Mouse (Mus musculus) forebrain, embryonic 10.5 days (tissue): ENCODE data around the gene Ccl22. TPM values are rescaled to one million over a fixed set of nuclear protein-coding genes. Genes with fewer than 3 reads are reported as not detected.

Source experiments
- DNase-seq: peaks from one replicate; pipeline ENCODE4 v3.0.0-alpha.2; 2017; ENCODE audit warnings: low spot score; ENCODE audit errors: extremely low spot score
- H3K27ac ChIP-seq: fragments of 300-500 bp; sonication (generic); 2 replicates; pipeline ENCODE4 v1.5.1; 2016; ENCODE audit warnings: mild to moderate bottlenecking
- H3K27me3 ChIP-seq: fragments of 300-500 bp; sonication (generic); 2 replicates; pipeline ENCODE4 v1.6.1; 2016; ENCODE audit warnings: mild to moderate bottlenecking; ENCODE audit not compliant: poor library complexity, severe bottlenecking
- H3K36me3 ChIP-seq: fragments of 300-500 bp; sonication (generic); replicated peaks from 2 replicates; pipeline ENCODE4 v1.6.1; 2016; ENCODE audit warnings: mild to moderate bottlenecking, moderate library complexity
- H3K4me1 ChIP-seq: fragments of 300-500 bp; sonication (generic); 2 replicates; pipeline ENCODE4 v1.6.1; 2016
- H3K4me3 ChIP-seq: fragments of 300-500 bp; sonication (generic); 2 replicates; pipeline ENCODE4 v1.5.1; 2016; ENCODE audit warnings: mild to moderate bottlenecking, moderate library complexity
- H3K9me3 ChIP-seq: fragments of 300-500 bp; sonication (generic); 2 replicates; pipeline ENCODE4 v1.6.1; 2016; ENCODE audit warnings: mild to moderate bottlenecking, moderate library complexity
- WGBS: fragments of 180-500 bp; shearing (Covaris S2); methylation state at CpG from one replicate; pipeline ENCODE4 v1.1.7; 2016; 5-methylcytosine and 5-hydroxymethylcytosine counted together
- polyA plus RNA-seq: library from polyadenylated mRNA; unstranded; fragments of >200 nt; fragmentation: Nextera tagmentation; extraction: Ambion mirVana; gene quantifications from 2 replicates; pipeline ENCODE4 v1.2.1, GENCODE M21; 2016

Gene Ccl22
- not detected in 2 replicates for polyA plus RNA-seq

DNA sequence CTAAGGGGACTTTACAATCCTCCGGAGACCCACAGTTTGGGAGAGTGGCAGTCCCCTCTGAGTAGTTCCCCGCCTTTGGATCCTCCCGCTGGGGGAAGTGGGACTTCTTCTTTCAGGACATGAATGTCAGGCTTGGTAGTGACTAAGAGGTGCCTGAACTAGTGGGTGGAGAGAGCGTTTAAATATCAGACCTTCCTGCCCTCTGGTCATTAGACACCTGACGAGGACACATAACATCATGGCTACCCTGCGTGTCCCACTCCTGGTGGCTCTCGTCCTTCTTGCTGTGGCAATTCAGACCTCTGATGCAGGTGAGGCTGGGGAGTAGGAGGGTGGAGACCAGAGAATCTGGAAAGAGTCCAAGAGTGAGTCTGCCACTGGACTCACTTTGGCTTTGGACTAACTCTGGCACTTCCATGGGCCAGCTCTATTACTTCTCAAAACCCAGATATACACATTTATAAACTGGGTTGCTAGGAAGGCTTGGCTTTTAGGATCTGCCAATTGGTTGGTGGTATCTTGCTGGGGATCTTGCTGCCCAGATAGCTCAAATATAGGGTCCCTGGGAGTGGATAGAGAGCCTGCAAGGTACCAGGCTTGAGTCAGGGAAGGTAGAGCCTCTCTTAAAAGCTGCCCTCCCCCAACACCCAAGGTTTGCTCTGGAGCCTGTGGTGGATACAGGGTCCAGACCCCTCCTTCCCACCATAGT lies at the start of gene Ccl22:
Gene Ccl22, plus strand, starts transcription at position 115 of the 709 bp plus-strand sequence.
- no peaks in the 10 kb centered on the region for H3K36me3 ChIP-seq
- WGBS, result 88% methylated on average over 7 of the region's 7 CpGs
- H3K27me3 ChIP-seq, result no peaks in the 10 kb centered on the region
- H3K4me1 ChIP-seq, result no peaks in the 10 kb centered on the region
- no peak within 1 kb of the TSS for H3K27ac ChIP-seq
- no peak for DNase-seq
- no peaks in the 10 kb centered on the region for H3K9me3 ChIP-seq
- no peak within 1 kb of the TSS for H3K4me3 ChIP-seq

DNA sequence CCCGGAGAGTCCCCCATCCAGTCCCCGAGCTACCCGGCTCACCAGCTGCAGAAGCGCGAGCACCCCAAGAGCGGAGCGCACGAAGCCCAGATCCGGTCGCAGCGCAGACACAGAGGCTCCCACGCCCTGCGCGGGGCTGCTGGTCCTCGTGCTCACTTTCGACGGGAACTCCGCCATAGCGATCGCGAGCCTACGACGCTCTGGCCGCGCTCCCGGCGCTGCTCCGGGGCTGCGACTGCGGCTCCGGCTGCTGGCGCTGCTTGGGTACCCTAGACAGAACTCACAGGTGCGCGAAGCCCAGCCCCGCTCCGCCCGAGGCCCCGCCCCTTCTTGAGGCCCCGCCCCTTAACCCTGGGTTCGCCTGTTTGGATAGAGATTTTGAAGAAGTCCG lies 49.4 kb upstream of the Ccl22 start, which contains the start of gene Pllp:
Gene Pllp, minus strand, starts transcription at position 285 of the 391 bp plus-strand sequence.
- peak; percentile 28 for DNase-seq
- H3K9me3 ChIP-seq, result no peaks in the 10 kb centered on the region
- peaks cover 26% of the 10 kb centered on the region for H3K4me1 ChIP-seq
- peaks cover 68% of the 10 kb centered on the region for H3K27me3 ChIP-seq
- peak within 1 kb of the TSS; percentile 56 for H3K4me3 ChIP-seq
- H3K36me3 ChIP-seq, result no peaks in the 10 kb centered on the region
- WGBS, result under 1% methylated on average over 41 of the region's 41 CpGs
- no peak within 1 kb of the TSS for H3K27ac ChIP-seq

DNA sequence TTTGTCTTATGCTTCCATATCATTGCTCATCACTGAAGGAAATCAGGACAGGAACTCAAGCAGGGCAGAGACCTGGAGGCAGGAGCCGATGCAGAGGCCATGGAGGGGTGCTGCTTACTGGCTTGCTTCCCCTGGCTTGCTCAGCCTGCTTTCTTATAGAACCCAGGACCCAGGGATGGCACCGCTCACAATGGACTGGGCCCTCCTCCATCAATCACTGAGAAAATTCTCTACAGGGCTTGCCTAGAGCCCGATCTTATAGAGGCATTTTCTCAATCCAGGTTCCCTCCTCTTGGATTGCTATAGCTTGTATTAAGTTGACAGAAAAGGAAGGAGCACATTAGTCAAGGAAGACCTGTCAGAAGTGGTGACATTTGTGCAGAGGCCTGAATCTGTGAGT lies 48.8 kb upstream of the Ccl22 start:
- peaks cover 26% of the 10 kb centered on the region for H3K4me1 ChIP-seq
- peak overlapping the region; percentile 56; the same call in 1 of the 2 replicates for H3K4me3 ChIP-seq
- no peaks in the 10 kb centered on the region for H3K9me3 ChIP-seq
- H3K27ac ChIP-seq, result no peak overlapping the region
- no peaks in the 10 kb centered on the region for H3K36me3 ChIP-seq
- peaks cover 68% of the 10 kb centered on the region for H3K27me3 ChIP-seq
- 56% methylated on average over 3 of the region's 3 CpGs for WGBS
- no peak for DNase-seq

DNA sequence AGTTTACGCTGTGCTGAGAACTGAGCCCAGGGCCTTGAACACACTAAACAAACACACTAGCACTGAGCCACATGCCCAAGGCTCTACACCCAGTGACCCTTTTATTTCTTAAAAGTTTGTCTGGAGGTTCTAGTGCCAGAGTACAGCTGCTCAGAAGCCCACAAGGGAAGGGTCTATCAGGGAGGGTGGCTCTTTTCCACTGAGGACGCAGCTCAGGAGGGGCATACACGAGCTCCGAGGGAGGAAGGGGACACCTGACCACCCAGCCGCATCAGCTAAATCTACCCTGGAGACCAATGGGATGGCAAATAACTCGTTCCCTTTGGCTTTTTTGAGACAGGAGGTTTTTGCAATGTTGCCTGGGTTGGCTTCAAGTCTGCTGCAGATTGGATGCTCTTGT lies 47.4 kb upstream of the Ccl22 start:
- Histone ChIP-seq H3K27me3 (peaks cover 55% of the 10 kb centered on the region), H3K9me3 (no peaks in the 10 kb centered on the region), H3K36me3 (no peaks in the 10 kb centered on the region), H3K4me3 (no peak overlapping the region), H3K27ac (no peak overlapping the region), H3K4me1 (peaks cover 31% of the 10 kb centered on the region)
- no peak for DNase-seq
- WGBS, result 79% methylated on average over 6 of the region's 6 CpGs

DNA sequence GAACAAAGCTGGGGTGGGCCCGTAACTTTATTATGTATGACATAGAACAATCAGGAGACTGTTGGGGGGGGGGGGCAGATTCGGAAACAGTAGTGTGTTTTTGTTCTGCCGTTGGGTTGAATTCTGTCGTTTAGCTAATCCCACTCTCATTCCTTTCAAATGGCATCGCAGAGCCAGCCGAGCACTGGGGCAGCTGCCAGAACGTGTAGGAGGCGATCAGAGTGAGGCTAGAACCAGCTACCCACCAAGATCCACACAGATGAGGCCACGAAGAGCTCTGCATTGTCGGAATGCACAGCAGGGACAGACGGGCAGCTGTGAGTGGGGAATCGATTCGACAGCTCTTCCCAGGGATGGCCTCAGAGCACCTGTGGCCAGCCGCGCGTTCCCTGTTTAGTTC lies 46.0 kb upstream of the Ccl22 start:
- Histone ChIP-seq H3K27me3 (peaks cover 41% of the 10 kb centered on the region), H3K4me1 (peaks cover 27% of the 10 kb centered on the region), H3K36me3 (no peaks in the 10 kb centered on the region), H3K4me3 (no peak overlapping the region), H3K9me3 (no peaks in the 10 kb centered on the region), H3K27ac (no peak overlapping the region)
- DNase-seq, result no peak
- WGBS, result 77% methylated on average over 16 of the region's 16 CpGs

DNA sequence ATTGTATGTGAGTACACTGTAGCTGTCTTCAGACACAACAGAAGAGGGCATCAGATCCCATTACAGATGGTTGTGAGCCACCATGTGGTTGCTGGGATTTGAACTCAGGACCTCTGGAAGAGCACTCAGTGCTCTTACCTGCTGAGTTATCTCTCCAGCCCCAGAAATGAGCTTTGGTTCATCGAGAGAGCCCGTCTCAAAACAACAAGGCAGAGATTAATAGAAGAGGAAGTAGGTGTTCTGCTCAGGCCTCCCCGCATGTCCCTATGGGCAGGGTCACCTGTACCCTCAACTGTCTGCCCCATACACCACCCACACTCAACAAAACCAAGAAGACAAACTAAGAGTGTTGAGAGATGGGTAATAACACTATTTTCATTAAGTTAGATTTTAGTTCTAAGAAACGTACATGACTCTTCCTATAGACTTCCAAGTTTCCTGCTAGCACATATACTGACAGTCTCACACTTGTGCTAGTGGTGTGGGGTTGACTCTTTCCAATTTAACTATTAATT lies 44.9 kb upstream of the Ccl22 start:
- no peaks in the 10 kb centered on the region for H3K9me3 ChIP-seq
- H3K4me3 ChIP-seq, result no peak overlapping the region
- H3K4me1 ChIP-seq, result peaks cover 17% of the 10 kb centered on the region
- DNase-seq, result peak; percentile 6
- H3K27me3 ChIP-seq, result peaks cover 35% of the 10 kb centered on the region
- H3K27ac ChIP-seq, result no peak overlapping the region
- WGBS, result 91% methylated on average over 4 of the region's 4 CpGs
- no peaks in the 10 kb centered on the region for H3K36me3 ChIP-seq

DNA sequence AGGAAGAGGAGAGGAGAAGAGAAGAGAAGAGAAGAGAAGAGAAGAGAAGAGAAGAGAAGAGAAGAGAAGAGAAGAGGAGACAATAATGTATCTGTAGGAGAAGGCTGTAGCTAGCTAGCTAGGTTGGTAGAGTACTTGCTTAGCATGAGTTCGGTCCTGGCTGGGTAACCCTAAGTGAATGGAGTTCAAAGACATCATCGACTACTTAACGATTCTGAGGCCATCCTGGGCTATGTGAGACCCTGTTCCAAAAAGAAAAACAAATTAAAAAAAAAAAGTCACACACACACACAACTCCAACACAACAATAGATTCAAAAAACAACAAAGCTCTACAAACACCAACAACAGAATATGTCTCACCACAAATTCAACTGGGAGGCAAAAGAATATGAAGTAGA lies 43.2 kb upstream of the Ccl22 start:
- Histone ChIP-seq H3K9me3 (no peaks in the 10 kb centered on the region), H3K27me3 (peaks cover 23% of the 10 kb centered on the region), H3K4me3 (peak overlapping the region; percentile 63), H3K27ac (no peak overlapping the region), H3K36me3 (no peaks in the 10 kb centered on the region), H3K4me1 (peaks cover 12% of the 10 kb centered on the region)
- no peak for DNase-seq
- WGBS, result 74% methylated on average over 3 of the region's 3 CpGs

DNA sequence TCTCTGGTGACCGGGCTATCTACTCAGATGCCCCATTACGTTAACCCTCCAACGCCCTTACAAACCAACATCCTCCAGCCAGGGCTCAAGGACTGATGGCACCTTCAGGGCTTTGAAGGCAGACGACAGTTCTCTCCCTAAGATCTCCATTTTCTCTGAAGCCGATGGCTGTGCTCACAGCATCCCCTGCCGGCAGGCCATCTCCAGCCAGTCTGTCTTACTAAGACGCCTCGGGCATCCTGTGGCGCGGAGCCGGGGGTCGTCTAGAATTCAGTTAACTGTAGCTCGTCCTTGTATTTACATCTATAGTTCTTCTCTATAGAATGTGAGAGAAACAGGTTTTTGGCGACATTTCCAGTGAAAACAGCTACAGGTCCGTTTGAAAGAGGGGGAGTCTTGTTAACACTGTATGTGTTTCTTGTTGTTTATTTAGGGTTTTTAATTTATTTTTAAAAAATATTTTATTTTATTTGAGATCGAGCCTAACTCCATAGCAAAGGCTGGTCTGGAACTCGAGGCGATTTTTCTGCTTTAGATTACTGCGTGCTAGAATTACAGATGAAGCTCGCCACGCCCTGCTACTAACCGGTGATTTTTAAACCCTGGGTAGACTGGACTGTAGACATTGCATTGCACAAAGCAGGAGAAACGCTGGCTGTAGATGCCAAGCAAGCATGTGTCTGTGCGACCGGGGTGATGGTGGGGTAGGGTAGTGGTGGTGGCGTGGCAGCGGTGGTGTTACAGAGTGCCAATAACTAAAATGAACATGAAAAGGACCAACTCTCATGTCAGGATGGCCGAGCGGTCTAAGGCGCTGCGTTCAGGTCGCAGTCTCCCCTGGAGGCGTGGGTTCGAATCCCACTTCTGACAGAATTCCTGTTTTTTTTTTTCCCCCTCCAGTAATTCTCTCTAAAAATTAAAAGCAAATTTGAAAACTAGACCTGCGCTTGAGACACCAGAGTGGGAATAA lies 42.3 kb upstream of the Ccl22 start:
- DNase-seq, result peak; percentile 88
- H3K4me3 ChIP-seq, result peak overlapping the region; percentile 63
- peak overlapping the region; percentile 48 for H3K27ac ChIP-seq
- peaks cover 13% of the 10 kb centered on the region for H3K27me3 ChIP-seq
- peaks cover 15% of the 10 kb centered on the region for H3K4me1 ChIP-seq
- H3K36me3 ChIP-seq, result no peaks in the 10 kb centered on the region
- under 1% methylated on average over 35 of the region's 35 CpGs for WGBS
- H3K9me3 ChIP-seq, result no peaks in the 10 kb centered on the region

DNA sequence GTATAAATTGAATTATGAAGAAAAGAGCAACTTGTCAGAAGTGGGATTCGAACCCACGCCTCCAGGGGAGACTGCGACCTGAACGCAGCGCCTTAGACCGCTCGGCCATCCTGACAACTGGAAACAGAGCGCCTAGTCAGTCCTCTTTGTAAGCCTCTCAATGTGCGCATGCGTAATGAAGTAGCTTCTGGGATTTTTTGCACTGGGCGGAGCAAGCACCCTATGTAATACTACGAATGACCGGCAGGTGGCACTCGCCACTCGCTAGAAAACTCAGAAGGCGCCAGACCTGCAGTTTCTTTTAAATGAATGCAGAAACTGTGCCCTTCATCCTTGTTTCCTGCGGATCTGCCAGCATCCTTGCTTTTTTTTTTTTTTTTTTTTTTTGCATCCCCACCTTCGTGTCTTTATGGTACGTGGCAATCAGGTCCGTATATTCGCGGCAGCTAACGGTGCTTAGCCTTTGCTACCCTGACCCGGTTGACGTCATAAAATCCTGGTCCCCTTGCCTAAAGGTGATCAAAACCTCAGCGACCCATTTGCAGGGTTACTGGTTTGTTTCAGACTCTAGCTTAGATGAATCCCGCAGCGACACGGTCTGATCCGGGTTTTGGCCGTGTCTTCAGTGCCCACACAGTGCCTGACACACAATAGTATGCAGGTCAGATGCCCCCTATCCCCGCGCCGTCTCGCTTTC lies 41.3 kb upstream of the Ccl22 start:
- no peaks in the 10 kb centered on the region for H3K36me3 ChIP-seq
- peak overlapping the region; percentile 63 for H3K4me3 ChIP-seq
- peaks cover 10% of the 10 kb centered on the region for H3K27me3 ChIP-seq
- H3K9me3 ChIP-seq, result no peaks in the 10 kb centered on the region
- H3K27ac ChIP-seq, result peak overlapping the region; percentile 73
- under 1% methylated on average over 35 of the region's 35 CpGs for WGBS
- DNase-seq, result peak; percentile 99
- peaks cover 15% of the 10 kb centered on the region for H3K4me1 ChIP-seq

DNA sequence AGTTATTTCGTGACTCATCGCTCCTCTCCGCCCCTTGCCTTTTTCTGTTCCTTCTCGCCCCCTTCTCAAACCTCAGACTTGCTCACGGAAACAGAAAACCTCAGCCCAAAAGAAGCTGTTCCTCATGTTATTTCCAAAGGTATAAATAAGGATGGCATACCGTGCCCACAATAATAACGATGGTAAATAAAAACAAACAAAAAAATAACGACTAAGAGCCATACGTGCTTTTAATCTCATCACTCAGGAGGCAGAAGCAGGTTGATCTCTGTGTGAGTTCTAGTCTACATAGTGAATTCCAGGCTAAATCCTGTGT lies 40.8 kb upstream of the Ccl22 start:
- H3K4me3 ChIP-seq, result peak overlapping the region; percentile 63
- peaks cover 15% of the 10 kb centered on the region for H3K4me1 ChIP-seq
- no peaks in the 10 kb centered on the region for H3K9me3 ChIP-seq
- 23% methylated on average over 9 of the region's 9 CpGs for WGBS
- H3K36me3 ChIP-seq, result no peaks in the 10 kb centered on the region
- no peak for DNase-seq
- peaks cover 10% of the 10 kb centered on the region for H3K27me3 ChIP-seq
- peak overlapping the region; percentile 73 for H3K27ac ChIP-seq

DNA sequence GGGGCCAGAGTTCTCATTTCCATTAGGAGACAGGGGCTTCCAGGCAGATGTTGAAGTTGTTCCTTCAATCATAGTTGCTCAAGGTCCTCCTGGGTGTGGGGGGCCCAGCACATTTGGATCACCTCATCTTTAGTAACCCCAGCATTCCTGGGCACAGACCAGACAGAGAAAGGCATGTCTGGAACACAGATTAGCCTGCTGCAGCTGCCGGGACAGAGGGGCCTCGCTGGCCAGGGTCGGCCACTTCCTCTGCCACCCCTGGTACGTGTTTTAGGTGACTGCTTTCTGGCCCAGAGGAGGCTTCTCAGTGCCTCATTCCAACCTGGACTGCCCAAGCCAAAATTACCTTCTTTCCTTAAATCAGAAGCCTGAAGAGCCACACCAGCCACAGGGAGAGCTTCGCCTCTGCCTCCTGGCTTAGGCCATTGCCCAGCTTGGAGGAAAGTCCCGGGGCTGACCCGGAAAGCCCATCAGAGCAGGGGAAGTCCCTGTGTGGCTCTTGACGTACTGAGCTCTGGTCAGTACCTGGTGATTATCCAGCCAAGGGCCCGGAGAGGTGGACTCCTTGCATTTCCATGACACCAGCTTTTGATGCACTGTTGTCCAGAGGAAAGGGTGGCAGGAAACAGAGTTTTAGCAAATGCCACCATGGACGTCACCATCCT lies 39.7 kb upstream of the Ccl22 start:
- whole genome bisulfite sequencing, result 85% methylated on average over 10 of the region's 10 CpGs
- H3K4me1 ChIP-seq, result peaks cover 21% of the 10 kb centered on the region
- DNase-seq, result no peak
- H3K27ac ChIP-seq, result no peak overlapping the region
- no peak overlapping the region for H3K4me3 ChIP-seq
- peaks cover 10% of the 10 kb centered on the region for H3K27me3 ChIP-seq
- no peaks in the 10 kb centered on the region for H3K36me3 ChIP-seq
- no peaks in the 10 kb centered on the region for H3K9me3 ChIP-seq
